Mouse (Mus musculus): ENCODE data around the gene Corin. TPM values are rescaled to one million over a fixed set of nuclear protein-coding genes. Genes with fewer than 3 reads are reported as not detected.

Corin gene
- polyA plus RNA-seq, 1 experiment, result not detected

GRCm38 (mm10) chr5:72452750-72453149 lies 51.5 kb downstream of the Corin start:
- TF ChIP-seq E2F4 (IDR thresholded peaks at IDR 0.05; ENCODE audit: insufficient read depth) (no peak), MYOG (IDR thresholded peaks at IDR 0.05; ENCODE audit: control insufficient read depth in 1 of 3, insufficient read depth in 1 of 3, insufficient read length in 2 of 3, low read depth in 2 of 3) (no peak), TCF12 (IDR thresholded peaks at IDR 0.05; ENCODE audit: insufficient read depth, poor library complexity, severe bottlenecking) (no peak), POLR2A (IDR thresholded peaks at IDR 0.05; ENCODE audit: insufficient read length, low read depth) (no peak), MAX (IDR thresholded peaks at IDR 0.05; ENCODE audit: low read depth) (no peak), REST (IDR thresholded peaks at IDR 0.05; ENCODE audit: insufficient read depth, insufficient read length) (no peak), POLR2AphosphoS2 (IDR thresholded peaks at IDR 0.05; ENCODE audit: insufficient read length, low read depth) (no peak), MYOD1 (IDR thresholded peaks at IDR 0.05; ENCODE audit: control insufficient read depth in 1 of 3, insufficient read length in 2 of 3, low read depth in 2 of 3) (no peak)
- H3K27me3 ChIP-seq (ENCODE audit: control insufficient read depth, insufficient read depth, insufficient read length), result no peaks in the 10 kb centered on the region
- no peak overlapping the region for H3ac ChIP-seq (ENCODE audit: control insufficient read depth, insufficient read length)
- H3K36me3 ChIP-seq (ENCODE audit: control insufficient read depth, insufficient read depth), result no peaks in the 10 kb centered on the region
- no peaks in the 10 kb centered on the region for H3K79me2 ChIP-seq (ENCODE audit: control insufficient read depth, insufficient read depth)
- no peak overlapping the region for H3K4me3 ChIP-seq
- H3K4me2 ChIP-seq (ENCODE audit: low read depth), result no peak overlapping the region

DNA sequence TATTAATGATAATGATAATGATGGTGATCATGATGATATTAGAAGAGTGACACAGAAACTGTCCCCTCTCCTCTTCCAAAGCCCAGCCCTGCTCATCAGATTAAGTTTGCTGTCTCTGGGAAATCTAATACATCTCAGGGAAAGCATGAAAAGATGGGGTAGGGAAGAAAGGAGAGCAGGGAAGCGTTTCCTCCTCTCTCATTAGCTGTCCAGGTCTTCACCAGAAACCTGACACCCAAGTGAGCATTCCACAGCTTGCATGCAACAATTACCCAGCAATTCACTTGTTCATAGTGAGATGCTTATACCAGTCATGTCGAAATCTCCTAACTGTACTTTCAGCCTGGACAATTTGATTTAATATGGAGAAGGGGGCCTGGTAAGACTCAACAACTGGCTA lies 55.4 kb downstream of the Corin start:
- Histone ChIP-seq H3ac (ENCODE audit: control insufficient read depth, insufficient read length) (no peak overlapping the region), H3K4me3 (no peak overlapping the region), H3K36me3 (ENCODE audit: control insufficient read depth, insufficient read depth) (no peaks in the 10 kb centered on the region), H3K27me3 (ENCODE audit: control insufficient read depth, insufficient read depth, insufficient read length) (no peaks in the 10 kb centered on the region), H3K4me2 (ENCODE audit: low read depth) (no peak overlapping the region), H3K79me2 (ENCODE audit: control insufficient read depth, insufficient read depth) (no peaks in the 10 kb centered on the region)
- TF ChIP-seq CEBPB (IDR thresholded peaks at IDR 0.05; ENCODE audit: insufficient read depth, poor library complexity, severe bottlenecking), result no peak
- TF ChIP-seq POLR2AphosphoS2 (IDR thresholded peaks at IDR 0.05; ENCODE audit: insufficient read length, low read depth), result no peak
- TF ChIP-seq REST (IDR thresholded peaks at IDR 0.05; ENCODE audit: insufficient read depth, insufficient read length), result no peak
- TF ChIP-seq TCF12 (IDR thresholded peaks at IDR 0.05; ENCODE audit: insufficient read depth, poor library complexity, severe bottlenecking), result no peak
- no peak for TF ChIP-seq SRF (IDR thresholded peaks at IDR 0.05; ENCODE audit: control insufficient read depth, insufficient read length, low read depth)
- no peak for TF ChIP-seq MAX (IDR thresholded peaks at IDR 0.05; ENCODE audit: low read depth)
- no peak for TF ChIP-seq E2F4 (IDR thresholded peaks at IDR 0.05; ENCODE audit: insufficient read depth)
- TF ChIP-seq MYOD1 (IDR thresholded peaks at IDR 0.05; ENCODE audit: control insufficient read depth in 1 of 3, insufficient read length in 2 of 3, low read depth in 2 of 3), result no peak

- H3K4me2 ChIP-seq (ENCODE audit: low read depth), result no peak overlapping the region
- H3K79me2 ChIP-seq (ENCODE audit: control insufficient read depth, insufficient read depth), result no peaks in the 10 kb centered on the region
- H3K4me3 ChIP-seq, result no peak overlapping the region
- H3K27me3 ChIP-seq (ENCODE audit: control insufficient read depth, insufficient read depth, insufficient read length), result no peaks in the 10 kb centered on the region
- H3K36me3 ChIP-seq (ENCODE audit: control insufficient read depth, insufficient read depth), result no peaks in the 10 kb centered on the region
- no peak for TF ChIP-seq MAX (IDR thresholded peaks at IDR 0.05; ENCODE audit: low read depth)
- TF ChIP-seq USF1 (IDR thresholded peaks at IDR 0.05; ENCODE audit: low read depth), result no peak
- TF ChIP-seq POLR2AphosphoS2 (IDR thresholded peaks at IDR 0.05; ENCODE audit: insufficient read length, low read depth), result no peak
- TF ChIP-seq CEBPB (IDR thresholded peaks at IDR 0.05; ENCODE audit: insufficient read depth, poor library complexity, severe bottlenecking), result no peak
- no peak for TF ChIP-seq TCF3 (IDR thresholded peaks at IDR 0.05; ENCODE audit: insufficient read length, low read depth)
- TF ChIP-seq MYOD1 (IDR thresholded peaks at IDR 0.05; ENCODE audit: control insufficient read depth in 1 of 3, insufficient read length in 2 of 3, low read depth in 2 of 3), result no peak
- no peak for TF ChIP-seq MYOG (IDR thresholded peaks at IDR 0.05; ENCODE audit: control insufficient read depth in 1 of 3, insufficient read depth in 1 of 3, insufficient read length in 2 of 3, low read depth in 2 of 3)
- TF ChIP-seq E2F4 (IDR thresholded peaks at IDR 0.05; ENCODE audit: insufficient read depth), result no peak
- no peak for TF ChIP-seq POLR2A (IDR thresholded peaks at IDR 0.05; ENCODE audit: insufficient read length, low read depth)
- TF ChIP-seq TCF12 (IDR thresholded peaks at IDR 0.05; ENCODE audit: insufficient read depth, poor library complexity, severe bottlenecking), result no peak
- no peak for TF ChIP-seq SRF (IDR thresholded peaks at IDR 0.05; ENCODE audit: control insufficient read depth, insufficient read length, low read depth)
- TF ChIP-seq REST (IDR thresholded peaks at IDR 0.05; ENCODE audit: insufficient read depth, insufficient read length), result no peak
- H3ac ChIP-seq (ENCODE audit: control insufficient read depth, insufficient read length), result no peak overlapping the region
Measured at GRCm38 (mm10) chr5:72446104-72446503, 58.2 kb downstream of the Corin start.

GRCm38 (mm10) chr5:72443946-72444345 lies 60.3 kb downstream of the Corin start:
- Histone ChIP-seq H3K27me3 (ENCODE audit: control insufficient read depth, insufficient read depth, insufficient read length) (no peaks in the 10 kb centered on the region), H3K79me2 (ENCODE audit: control insufficient read depth, insufficient read depth) (no peaks in the 10 kb centered on the region), H3K36me3 (ENCODE audit: control insufficient read depth, insufficient read depth) (no peaks in the 10 kb centered on the region), H3K4me2 (ENCODE audit: low read depth) (no peak overlapping the region), H3ac (ENCODE audit: control insufficient read depth, insufficient read length) (no peak overlapping the region), H3K4me3 (no peak overlapping the region)
- no peak for TF ChIP-seq REST (IDR thresholded peaks at IDR 0.05; ENCODE audit: insufficient read depth, insufficient read length)
- no peak for TF ChIP-seq MAX (IDR thresholded peaks at IDR 0.05; ENCODE audit: low read depth)
- no peak for TF ChIP-seq MYOG (IDR thresholded peaks at IDR 0.05; ENCODE audit: control insufficient read depth in 1 of 3, insufficient read depth in 1 of 3, insufficient read length in 2 of 3, low read depth in 2 of 3)
- TF ChIP-seq MYOD1 (IDR thresholded peaks at IDR 0.05; ENCODE audit: control insufficient read depth in 1 of 3, insufficient read length in 2 of 3, low read depth in 2 of 3), result peak in 1 of 3 experiments; percentile 22
- TF ChIP-seq CEBPB (IDR thresholded peaks at IDR 0.05; ENCODE audit: insufficient read depth, poor library complexity, severe bottlenecking), result no peak

GRCm38 (mm10) chr5:72443007-72443406 lies 61.3 kb downstream of the Corin start:
- no peaks in the 10 kb centered on the region for H3K27me3 ChIP-seq (ENCODE audit: control insufficient read depth, insufficient read depth, insufficient read length)
- no peak overlapping the region for H3K4me2 ChIP-seq (ENCODE audit: low read depth)
- no peak overlapping the region for H3ac ChIP-seq (ENCODE audit: control insufficient read depth, insufficient read length)
- H3K36me3 ChIP-seq (ENCODE audit: control insufficient read depth, insufficient read depth), result no peaks in the 10 kb centered on the region
- no peaks in the 10 kb centered on the region for H3K79me2 ChIP-seq (ENCODE audit: control insufficient read depth, insufficient read depth)
- H3K4me3 ChIP-seq, result no peak overlapping the region
- TF ChIP-seq E2F4 (IDR thresholded peaks at IDR 0.05; ENCODE audit: insufficient read depth), result no peak
- no peak for TF ChIP-seq REST (IDR thresholded peaks at IDR 0.05; ENCODE audit: insufficient read depth, insufficient read length)
- no peak for TF ChIP-seq POLR2A (IDR thresholded peaks at IDR 0.05; ENCODE audit: insufficient read length, low read depth)
- TF ChIP-seq POLR2AphosphoS2 (IDR thresholded peaks at IDR 0.05; ENCODE audit: insufficient read length, low read depth), result no peak
- TF ChIP-seq USF1 (IDR thresholded peaks at IDR 0.05; ENCODE audit: low read depth), result no peak
- TF ChIP-seq MAX (IDR thresholded peaks at IDR 0.05; ENCODE audit: low read depth), result no peak
- no peak for TF ChIP-seq CEBPB (IDR thresholded peaks at IDR 0.05; ENCODE audit: insufficient read depth, poor library complexity, severe bottlenecking)
- TF ChIP-seq MYOD1 (IDR thresholded peaks at IDR 0.05; ENCODE audit: control insufficient read depth in 1 of 3, insufficient read length in 2 of 3, low read depth in 2 of 3), result no peak
- TF ChIP-seq TCF12 (IDR thresholded peaks at IDR 0.05; ENCODE audit: insufficient read depth, poor library complexity, severe bottlenecking), result no peak
- TF ChIP-seq TCF3 (IDR thresholded peaks at IDR 0.05; ENCODE audit: insufficient read length, low read depth), result no peak
- TF ChIP-seq MYOG (IDR thresholded peaks at IDR 0.05; ENCODE audit: control insufficient read depth in 1 of 3, insufficient read depth in 1 of 3, insufficient read length in 2 of 3, low read depth in 2 of 3), result no peak
- no peak for TF ChIP-seq SRF (IDR thresholded peaks at IDR 0.05; ENCODE audit: control insufficient read depth, insufficient read length, low read depth)
